Mouse (Mus musculus): ENCODE results near the gene Stkld1. TPM values are rescaled to one million over a fixed set of nuclear protein-coding genes. Genes with fewer than 3 reads are reported as not detected.

The Stkld1 gene
- polyA plus RNA-seq (2012): 0.03 and 0.04 TPM in 2 replicates

GRCm38 (mm10) chr2:26933304-26934055 is at the start of gene Stkld1, which contains the start of gene Surf4:
Gene Stkld1 (plus strand): TSS chr2:26934047.
Gene Surf4 (minus strand): TSS chr2:26933928.
- TF ChIP-seq GATA1 (IDR thresholded peaks at IDR 0.05; ENCODE audit: low read length): no peak

DNA sequence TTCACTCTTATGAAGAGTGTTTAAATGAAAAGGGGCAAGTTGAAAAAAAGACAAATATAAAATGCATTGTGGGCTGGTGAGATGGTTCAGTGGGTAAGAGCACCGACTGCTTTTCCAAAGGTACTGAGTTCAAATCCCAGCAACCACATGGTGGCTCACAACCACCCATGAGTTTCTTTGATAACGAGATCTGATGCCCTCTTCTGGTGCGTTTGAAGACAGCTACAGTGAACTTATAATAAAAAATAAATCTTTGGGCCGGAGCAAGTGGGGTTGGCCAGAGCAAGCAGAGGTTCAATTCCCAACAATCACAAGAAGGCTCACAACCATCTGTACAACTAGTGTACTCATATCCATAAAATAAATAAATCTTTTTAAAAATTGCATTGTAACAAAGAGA is 37.9 kb upstream of the Stkld1 start:
- no peak for TF ChIP-seq GATA1 (IDR thresholded peaks at IDR 0.05; ENCODE audit: low read length)

- no peak for TF ChIP-seq GATA1 (IDR thresholded peaks at IDR 0.05; ENCODE audit: low read length)
Measured at GRCm38 (mm10) chr2:26900731-26901130, 33.1 kb upstream of the Stkld1 start.

- no peak for TF ChIP-seq GATA1 (IDR thresholded peaks at IDR 0.05; ENCODE audit: low read length)
Measured at GRCm38 (mm10) chr2:26901834-26902400, 31.9 kb upstream of the Stkld1 start.

GRCm38 (mm10) chr2:26902467-26903220 is 31.2 kb upstream of the Stkld1 start, which contains the start of gene Surf6:
Gene Surf6 (minus strand): TSS chr2:26902879.
- no peak for TF ChIP-seq GATA1 (IDR thresholded peaks at IDR 0.05; ENCODE audit: low read length)

- TF ChIP-seq GATA1 (IDR thresholded peaks at IDR 0.05; ENCODE audit: low read length): no peak
Measured at GRCm38 (mm10) chr2:26903311-26903710, 30.5 kb upstream of the Stkld1 start.

DNA sequence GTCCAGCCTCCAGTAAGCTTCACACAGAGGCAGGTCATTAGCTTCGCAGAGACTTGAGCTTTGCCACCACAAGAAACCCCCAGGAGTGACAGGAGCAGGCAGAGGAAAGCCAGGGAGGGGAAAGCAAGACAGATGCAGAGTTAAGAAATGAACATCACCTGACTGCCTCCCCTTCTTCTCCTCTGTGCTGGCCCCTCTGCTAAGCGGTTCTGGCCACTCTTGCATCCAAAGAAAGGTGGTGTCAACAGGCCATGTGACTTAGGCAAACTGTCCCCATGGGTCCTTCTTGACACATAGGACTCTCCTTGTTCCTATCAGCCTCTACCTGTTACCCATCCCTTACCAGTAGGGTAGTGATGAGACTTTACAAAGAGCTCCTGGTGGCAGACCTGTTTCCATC is 27.9 kb upstream of the Stkld1 start:
- no peak for TF ChIP-seq GATA1 (IDR thresholded peaks at IDR 0.05; ENCODE audit: low read length)

- no peak for TF ChIP-seq GATA1 (IDR thresholded peaks at IDR 0.05; ENCODE audit: low read length)
Measured at GRCm38 (mm10) chr2:26906431-26906830, 27.4 kb upstream of the Stkld1 start.

DNA sequence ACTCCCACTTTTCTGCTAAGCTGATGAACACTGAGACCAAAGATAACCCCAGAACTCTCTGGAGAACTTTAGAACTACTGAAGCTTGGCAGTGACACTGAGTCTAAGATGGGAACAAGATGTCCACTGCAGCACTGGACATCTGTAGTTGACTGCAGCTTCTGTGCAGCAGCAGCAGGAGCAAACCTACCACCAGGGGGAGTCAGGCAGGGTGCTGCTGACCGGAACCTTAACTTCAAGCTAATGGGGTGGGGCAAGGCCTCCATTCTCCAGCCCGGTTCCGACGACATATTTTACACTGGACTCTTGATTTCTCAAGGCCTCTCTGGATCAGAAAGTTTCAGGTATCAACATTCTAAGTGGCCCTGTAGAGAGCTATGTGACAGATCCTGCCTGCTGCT is 26.7 kb upstream of the Stkld1 start:
- TF ChIP-seq GATA1 (IDR thresholded peaks at IDR 0.05; ENCODE audit: low read length): no peak

DNA sequence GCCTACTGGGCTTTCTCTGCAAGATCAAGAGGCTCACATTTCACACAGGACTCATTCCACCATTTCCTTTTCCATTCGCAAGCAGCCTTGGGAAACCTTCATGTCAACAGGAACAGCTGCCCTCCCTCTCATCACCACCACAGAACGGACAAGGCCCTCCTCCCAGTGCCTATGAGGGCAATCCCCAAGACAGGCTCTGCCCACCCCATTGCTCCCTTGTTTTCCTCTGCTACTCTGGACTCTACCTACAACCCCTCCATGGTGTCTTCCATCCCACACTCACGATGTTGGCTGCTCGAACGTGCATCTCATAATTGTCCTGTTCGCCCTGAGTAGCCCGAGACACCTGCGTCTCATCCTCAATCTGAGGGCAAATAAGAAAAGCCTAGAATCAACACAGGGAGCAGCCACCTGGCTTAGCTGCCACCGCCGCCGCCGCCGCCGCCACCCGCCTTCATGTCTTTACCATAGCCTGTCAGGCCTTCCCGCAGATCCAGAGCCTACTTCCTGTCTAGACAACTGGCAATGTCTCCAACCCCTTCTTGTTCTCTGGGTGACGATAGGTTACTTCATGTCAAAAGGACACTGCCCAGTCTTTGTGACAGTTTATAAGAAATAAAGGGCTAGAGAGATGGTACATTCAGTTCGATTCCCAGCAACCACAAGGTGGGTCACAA is 25.0 kb upstream of the Stkld1 start:
- TF ChIP-seq GATA1 (IDR thresholded peaks at IDR 0.05; ENCODE audit: low read length): no peak

DNA sequence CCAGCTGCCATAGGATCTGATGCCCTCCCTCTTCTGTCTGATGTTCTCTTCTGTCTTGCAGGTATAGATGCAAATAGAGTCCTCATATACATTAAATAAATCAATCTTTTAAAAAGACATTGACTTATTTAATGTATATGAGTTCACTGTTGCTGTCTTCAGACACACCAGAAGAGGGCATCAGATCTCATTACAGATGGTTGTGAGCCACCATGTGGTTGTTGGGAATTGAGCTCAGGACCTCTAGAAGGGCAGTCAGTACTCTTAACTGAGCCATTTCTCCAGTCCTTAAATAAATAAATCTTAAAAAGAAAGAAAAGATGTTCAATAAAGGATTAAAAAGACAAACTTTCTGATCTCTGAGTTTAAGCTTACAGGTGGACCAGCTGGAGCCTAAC is 24.5 kb upstream of the Stkld1 start:
- no peak for TF ChIP-seq GATA1 (IDR thresholded peaks at IDR 0.05; ENCODE audit: low read length)

- TF ChIP-seq GATA1 (IDR thresholded peaks at IDR 0.05; ENCODE audit: low read length): no peak
Measured at GRCm38 (mm10) chr2:26910124-26910993, 23.5 kb upstream of the Stkld1 start, which contains the start of the genes Med22 and Rpl7a. Gene Med22 (minus strand): TSS chr2:26910677. Gene Rpl7a (plus strand): TSS chr2:26910764.

GRCm38 (mm10) chr2:26910994-26911765 is 22.7 kb upstream of the Stkld1 start:
- no peak for TF ChIP-seq GATA1 (IDR thresholded peaks at IDR 0.05; ENCODE audit: low read length)

DNA sequence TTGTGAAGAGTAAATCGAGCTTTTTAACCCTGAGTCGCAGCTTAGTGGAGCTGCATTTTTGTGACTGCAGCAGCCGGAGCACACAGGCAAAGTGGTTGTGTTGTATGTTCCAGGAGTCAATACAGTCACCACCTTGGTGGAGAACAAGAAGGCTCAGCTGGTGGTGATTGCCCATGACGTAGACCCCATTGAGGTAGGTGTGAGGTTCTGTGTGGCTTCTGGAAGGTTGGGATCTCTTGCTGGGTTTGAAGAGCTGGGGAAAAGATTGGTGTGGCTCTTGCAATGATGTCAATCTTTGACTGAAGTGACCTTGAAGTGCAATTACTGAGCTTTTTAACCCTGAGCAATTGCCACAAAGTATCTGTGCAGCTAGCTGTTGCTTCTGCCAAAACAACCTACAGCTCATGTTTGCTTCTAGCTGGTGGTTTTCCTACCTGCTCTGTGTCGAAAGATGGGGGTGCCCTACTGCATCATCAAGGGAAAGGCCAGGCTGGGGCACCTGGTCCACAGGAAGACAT is 21.5 kb upstream of the Stkld1 start:
- TF ChIP-seq GATA1 (IDR thresholded peaks at IDR 0.05; ENCODE audit: low read length): no peak

Measured in G1E-ER4 (cell line).